Comparison of ENCODE assay signal across 8 mouse cellular contexts in the genomic region with DNA sequence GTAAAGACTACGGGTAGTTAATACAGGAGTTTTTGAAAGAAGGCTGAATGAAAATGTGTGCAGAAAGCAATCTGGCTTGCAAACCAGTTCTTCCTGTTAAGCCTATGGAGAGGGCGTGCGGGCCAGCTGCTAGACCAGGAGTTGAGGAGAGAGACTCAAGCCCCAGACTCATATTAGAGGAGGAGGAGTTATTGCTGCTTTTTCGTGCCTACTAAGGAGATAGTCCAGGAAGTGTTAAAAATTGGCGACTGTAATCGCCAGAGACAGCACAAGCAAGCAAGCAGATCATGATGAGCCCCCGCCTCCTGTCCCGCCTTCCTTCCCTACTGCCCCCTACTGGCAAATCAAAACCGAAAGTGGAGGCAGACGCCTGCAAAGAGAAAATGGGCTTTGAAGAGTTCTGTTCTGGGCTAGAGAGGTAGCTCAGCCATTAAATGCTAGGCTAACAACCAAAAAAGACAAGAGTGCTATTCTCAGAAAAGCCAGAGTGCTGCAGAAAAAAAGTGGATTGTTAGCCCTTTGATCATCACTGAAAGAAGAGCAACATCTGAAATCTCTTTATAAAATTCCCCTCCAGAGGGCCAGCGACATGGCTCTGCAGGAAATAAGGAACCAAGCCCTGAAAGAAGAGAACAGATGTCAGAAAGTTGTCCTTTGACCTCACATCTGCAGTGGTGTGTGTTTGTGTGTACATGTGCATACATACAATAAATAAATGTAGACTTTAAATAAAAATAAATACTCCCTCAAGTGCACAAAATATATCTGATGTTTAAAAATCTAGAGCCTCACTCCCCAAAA. TPM values are rescaled to one million over a fixed set of nuclear protein-coding genes. Genes with fewer than 3 reads are reported as not detected.
A peak's percentile ranks its signal among the peaks of the same experiment; 100 is the strongest.
DNase-seq lines count a peak whose midpoint lies in the region; ATAC-seq and TF ChIP-seq lines count a peak whose summit lies in the region.

No protein-coding gene starts in this region.

- peak; percentile 97 for ATAC-seq in frontal cortex, adult (ENCODE audit: low TSS enrichment)
- ATAC-seq in lung, embryonic 16.5 days (ENCODE audit: low read depth), result peak; percentile 81

- no peaks in the 10 kb centered on the region for H3K36me3 ChIP-seq in hindbrain, embryonic 10.5 days
- no peaks in the 10 kb centered on the region for H3K36me3 ChIP-seq in lung, embryonic 16.5 days (ENCODE audit: control insufficient read depth, insufficient read depth, low read length)
- H3K36me3 ChIP-seq in thymus, adult 2 months (ENCODE audit: control insufficient read depth, insufficient read depth, low read length), result no peaks in the 10 kb centered on the region

- peak; percentile 70 for DNase-seq in MEL-GATA-1-ER (ENCODE audit: extremely low read depth, low read depth)
- peak; percentile 48 for DNase-seq in cerebellum, adult 8-10 months
- DNase-seq in hindbrain, embryonic 10.5 days (ENCODE audit: low spot score), result peak; percentile 60
- DNase-seq in layer of hippocampus, adult 9-10 months (ENCODE audit: low spot score), result peak; percentile 35
- peak; percentile 45 for DNase-seq in ovary, adult 18-20 months (ENCODE audit: low spot score)
- peak; percentile 75 for DNase-seq in thymus, adult 2 months

- no peak overlapping the region for H3K27ac ChIP-seq in hindbrain, embryonic 10.5 days
- H3K27ac ChIP-seq in lung, embryonic 16.5 days (ENCODE audit: low read length), result peak overlapping the region; percentile 65
- H3K27ac ChIP-seq in thymus, adult 2 months (ENCODE audit: control insufficient read depth, insufficient read depth, low read length), result 0 out of 2 replicates have a peak overlapping the region, but pooled peaks have one; percentile 47

- H3K4me3 ChIP-seq in hindbrain, embryonic 10.5 days, result peak overlapping the region; percentile 43
- H3K4me3 ChIP-seq in lung, embryonic 16.5 days (ENCODE audit: low read length), result peak overlapping the region; percentile 52
- H3K4me3 ChIP-seq in thymus, adult 2 months (ENCODE audit: control insufficient read depth, insufficient read depth, low read length), result peak overlapping the region; percentile 58

- peaks cover 37% of the 10 kb centered on the region for H3K27me3 ChIP-seq in hindbrain, embryonic 10.5 days (ENCODE audit: insufficient read depth, poor library complexity, severe bottlenecking)
- H3K27me3 ChIP-seq in lung, embryonic 16.5 days (ENCODE audit: control insufficient read depth, insufficient read depth, low read depth, low read length), result no peaks in the 10 kb centered on the region; the same call in 1 of the 2 replicates
- no peaks in the 10 kb centered on the region for H3K27me3 ChIP-seq in thymus, adult 2 months (ENCODE audit: control insufficient read depth, insufficient read depth, low read length)

- TF ChIP-seq CTCF in thymus, adult 2 months (IDR thresholded peaks at IDR 0.05; ENCODE audit: borderline replicate concordance, control insufficient read depth, extremely low read depth, insufficient read depth, low read length, poor library complexity), result 0 out of 2 replicates have a peak, but pooled peaks have one; percentile 27

- no peaks in the 10 kb centered on the region for H3K4me1 ChIP-seq in hindbrain, embryonic 10.5 days (replicated peaks)
- no peaks in the 10 kb centered on the region for H3K4me1 ChIP-seq in lung, embryonic 16.5 days (replicated peaks; ENCODE audit: control insufficient read depth, insufficient read depth, low read length)
- H3K4me1 ChIP-seq in thymus, adult 2 months (replicated peaks; ENCODE audit: control insufficient read depth, insufficient read depth, low read length), result no peaks in the 10 kb centered on the region

- TF ChIP-seq POLR2A in thymus, adult 2 months (IDR thresholded peaks at IDR 0.05; ENCODE audit: control insufficient read depth, extremely low read depth, insufficient read depth, low read length, poor library complexity), result no peak

- H3K4me2 ChIP-seq in lung, embryonic 16.5 days (ENCODE audit: low read depth, low read length), result peak overlapping the region; percentile 52

- 17% methylated on average over 11 of the region's 11 CpGs for WGBS in hindbrain, embryonic 10.5 days
- 22% methylated on average over 11 of the region's 11 CpGs for WGBS in lung, embryonic 16.5 days
- 4% methylated on average over 11 of the region's 11 CpGs for WGBS in thymus, adult 2 months

- no peaks in the 10 kb centered on the region for H3K9me3 ChIP-seq in hindbrain, embryonic 10.5 days
- H3K9me3 ChIP-seq in lung, embryonic 16.5 days (ENCODE audit: control insufficient read depth, low read length), result no peaks in the 10 kb centered on the region

- H3K9ac ChIP-seq in lung, embryonic 16.5 days (ENCODE audit: low read length), result peak overlapping the region; percentile 61

RNA-seq across cellular contexts. Expression of a gene that starts 33.9 kb away (rescaled TPM):
- polyA plus RNA-seq in hindbrain, embryonic 10.5 days (2016; fragmentation: Nextera tagmentation; extraction: Ambion mirVana), result 23.9 and 26.5 TPM in 2 replicates
- 43.7 and 46.4 TPM in 2 replicates for polyA plus RNA-seq in lung, embryonic 16.5 days (2015; fragmentation: Nextera tagmentation; extraction: Ambion mirVana)
- 21.1 and 21.8 TPM in 2 replicates for polyA plus RNA-seq in thymus, adult 2 months (2012; rRNA removed)
